In the genomic region with DNA sequence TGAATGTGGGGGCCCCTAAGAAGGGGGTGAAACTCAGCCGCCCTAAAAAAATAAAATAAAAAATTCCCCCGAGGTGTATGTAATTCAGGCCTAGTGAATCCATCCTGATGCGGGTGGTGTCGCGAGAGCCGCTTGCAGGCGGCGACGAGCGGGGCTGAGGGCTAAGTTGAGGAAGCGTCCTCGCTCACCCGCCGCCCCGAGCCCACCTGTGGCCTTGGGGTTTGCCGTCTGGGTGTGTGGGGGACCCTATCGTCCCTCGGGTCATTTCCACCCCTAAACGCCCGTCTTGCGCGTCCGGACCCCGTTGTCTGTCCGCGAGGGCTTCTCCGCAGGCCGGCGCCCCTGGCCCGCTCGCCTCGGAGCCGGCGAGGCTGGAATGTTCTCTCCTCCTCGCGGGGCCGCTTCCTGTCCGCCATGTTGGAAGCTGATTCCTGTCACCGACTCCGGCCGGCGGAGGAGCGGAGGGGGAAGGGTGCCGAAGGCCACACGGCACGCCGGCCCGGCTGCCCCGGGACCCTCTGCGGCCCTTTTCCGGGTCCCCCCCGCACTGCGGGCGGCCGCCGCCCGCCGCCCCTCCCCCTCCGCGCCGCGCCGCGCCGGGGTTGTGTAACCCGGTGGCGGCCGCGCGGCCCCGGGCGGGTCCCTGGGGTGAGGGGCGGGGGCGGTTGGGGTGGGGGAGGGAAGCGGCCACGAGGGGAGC, we compare ENCODE assay signal across 8 mouse cellular contexts. TPM values are rescaled to one million over a fixed set of nuclear protein-coding genes. Genes with fewer than 3 reads are reported as not detected.
DNase-seq lines count a peak whose midpoint lies in the region; ATAC-seq and TF ChIP-seq lines count a peak whose summit lies in the region.

No protein-coding gene starts in this region.

- H3K4me1 ChIP-seq in intestine, postnatal 0 days (replicated peaks; ENCODE audit: control insufficient read depth, insufficient read depth, low read length) = no peaks in the 10 kb centered on the region
- peaks cover 4% of the 10 kb centered on the region; the same call in 1 of the 2 replicates for H3K4me1 ChIP-seq in limb, embryonic 11.5 days (ENCODE audit: control insufficient read depth, insufficient read depth, low read length)
- peaks cover 19% of the 10 kb centered on the region for H3K4me1 ChIP-seq in midbrain, embryonic 13.5 days (replicated peaks)

- DNase-seq in adrenal gland, postnatal 10 days = peak; percentile 77
- DNase-seq in embryo, embryonic 9.5 days (ENCODE audit: extremely low spot score) = peak; percentile 83
- peak; percentile 34 to 69 for DNase-seq in gastrocnemius, postnatal 4 days (ENCODE audit: low spot score in 2 of 2)
- peak; percentile 83 for DNase-seq in limb, embryonic 11.5 days (ENCODE audit: low spot score)
- DNase-seq in spleen, adult 12 weeks (ENCODE audit: low spot score) = peak; percentile 61

- peak overlapping the region; percentile 98 for H3K4me3 ChIP-seq in intestine, postnatal 0 days (ENCODE audit: low read depth, low read length)
- peak overlapping the region; percentile 91 for H3K4me3 ChIP-seq in limb, embryonic 11.5 days (ENCODE audit: low read depth, low read length)
- peak overlapping the region; percentile 83 for H3K4me3 ChIP-seq in midbrain, embryonic 13.5 days (replicated peaks)

- H3K9ac ChIP-seq in intestine, postnatal 0 days (ENCODE audit: low read depth, low read length) = peak overlapping the region; percentile 91
- peak overlapping the region; percentile 89 for H3K9ac ChIP-seq in limb, embryonic 11.5 days (ENCODE audit: low read length)
- peak overlapping the region; percentile 98 for H3K9ac ChIP-seq in midbrain, embryonic 13.5 days (replicated peaks)

- H3K27ac ChIP-seq in intestine, postnatal 0 days (ENCODE audit: low read depth, low read length) = peak overlapping the region; percentile 100
- H3K27ac ChIP-seq in limb, embryonic 11.5 days (replicated peaks; ENCODE audit: low read depth, low read length) = peak overlapping the region; percentile 94
- peak overlapping the region; percentile 98 for H3K27ac ChIP-seq in midbrain, embryonic 13.5 days

- 0 out of 2 replicates have a peak, but pooled peaks have one; percentile 1 for TF ChIP-seq CTCF in intestine, postnatal 0 days (IDR thresholded peaks at IDR 0.05; ENCODE audit: low read depth)

- H3K36me3 ChIP-seq in intestine, postnatal 0 days (ENCODE audit: control insufficient read depth, insufficient read depth) = peaks cover 1% of the 10 kb centered on the region; the same call in 1 of the 2 replicates
- H3K36me3 ChIP-seq in limb, embryonic 11.5 days (ENCODE audit: control insufficient read depth, insufficient read depth, low read length) = peaks cover 2% of the 10 kb centered on the region
- peaks cover 7% of the 10 kb centered on the region for H3K36me3 ChIP-seq in midbrain, embryonic 13.5 days

- H3K27me3 ChIP-seq in intestine, postnatal 0 days (replicated peaks; ENCODE audit: control insufficient read depth, insufficient read depth, low read length) = no peaks in the 10 kb centered on the region
- H3K27me3 ChIP-seq in limb, embryonic 11.5 days (ENCODE audit: control insufficient read depth, insufficient read depth, low read length) = no peaks in the 10 kb centered on the region
- no peaks in the 10 kb centered on the region for H3K27me3 ChIP-seq in midbrain, embryonic 13.5 days

- WGBS in intestine, postnatal 0 days = under 1% methylated on average over 62 of the region's 76 CpGs
- under 1% methylated on average over 46 of the region's 76 CpGs for WGBS in limb, embryonic 11.5 days
- WGBS in midbrain, embryonic 13.5 days = under 1% methylated on average over 61 of the region's 76 CpGs

- no peaks in the 10 kb centered on the region for H3K9me3 ChIP-seq in intestine, postnatal 0 days (ENCODE audit: control insufficient read depth)
- H3K9me3 ChIP-seq in limb, embryonic 11.5 days (ENCODE audit: control insufficient read depth, low read length) = no peaks in the 10 kb centered on the region
- no peaks in the 10 kb centered on the region for H3K9me3 ChIP-seq in midbrain, embryonic 13.5 days

- peak overlapping the region; percentile 60 for H3K4me2 ChIP-seq in intestine, postnatal 0 days (replicated peaks; ENCODE audit: low read depth)
- H3K4me2 ChIP-seq in limb, embryonic 11.5 days (ENCODE audit: low read depth, severe bottlenecking) = peak overlapping the region; percentile 64
- H3K4me2 ChIP-seq in midbrain, embryonic 13.5 days (replicated peaks) = peak overlapping the region; percentile 74

- ATAC-seq in intestine, postnatal 0 days = peak; percentile 29
- peak; percentile 63; the same call in 1 of the 2 replicates for ATAC-seq in limb, embryonic 11.5 days (ENCODE audit: insufficient number of reproducible peaks, low FRiP score, low TSS enrichment, low read depth)
- ATAC-seq in midbrain, embryonic 13.5 days = peak; percentile 18
- no peak for ATAC-seq in activated CD4-positive, CD25-positive, alpha-beta regulatory T cell, adult 4 months

RNA-seq across cellular contexts. Expression of gene Nufip2, which starts 1.0 kb away (rescaled TPM):
- total RNA-seq in adrenal gland, postnatal 10 days (2021) = 10 to 100 TPM; 66.1 to 69.1 TPM
- 10 to 100 TPM; 60.1 to 64.9 TPM for total RNA-seq in gastrocnemius, postnatal 4 days (2021)
- polyA plus RNA-seq in intestine, postnatal 0 days (2015; fragmentation: Nextera tagmentation; extraction: Ambion mirVana) = 4.6 and 7.2 TPM in 2 replicates
- polyA plus RNA-seq in limb, embryonic 11.5 days (2014; fragmentation: Nextera tagmentation; extraction: Ambion mirVana) = 4.6 and 5.7 TPM in 2 replicates
- 3.8 and 4.9 TPM in 2 replicates for polyA plus RNA-seq in midbrain, embryonic 13.5 days (2015; fragmentation: Nextera tagmentation; extraction: Ambion mirVana)
- 10 to 100 TPM; 16.2 to 20.5 TPM for polyA plus RNA-seq in activated CD4-positive, CD25-positive, alpha-beta regulatory T cell, adult 4 months (2017; shearing (Covaris generic))

RNA-seq across cellular contexts. Expression of gene Cryba1, which starts 38.1 kb away (rescaled TPM):
- not detected for total RNA-seq in adrenal gland, postnatal 10 days (2021)
- not detected for total RNA-seq in gastrocnemius, postnatal 4 days (2021)
- not detected in 2 replicates for polyA plus RNA-seq in intestine, postnatal 0 days (2015; fragmentation: Nextera tagmentation; extraction: Ambion mirVana)
- not detected in 2 replicates for polyA plus RNA-seq in limb, embryonic 11.5 days (2014; fragmentation: Nextera tagmentation; extraction: Ambion mirVana)
- 1.2 and 1.4 TPM in 2 replicates for polyA plus RNA-seq in midbrain, embryonic 13.5 days (2015; fragmentation: Nextera tagmentation; extraction: Ambion mirVana)
- under 1 TPM in 1 of 2 experiments, not detected in 1; 0.73 TPM for polyA plus RNA-seq in activated CD4-positive, CD25-positive, alpha-beta regulatory T cell, adult 4 months (2017; shearing (Covaris generic))
